Mouse (Mus musculus) adrenal gland, adult 10 weeks (tissue): ENCODE results near the gene Esp4. TPM values are rescaled to one million over a fixed set of nuclear protein-coding genes. Genes with fewer than 3 reads are reported as not detected.

Experiments used
- polyA plus RNA-seq: library from polyadenylated mRNA; stranded (reverse); fragments of 350-450 nt; fragmentation: Illumina TruSeq; extraction: RNeasy Lipid Tissue Mini Kit (QIAGEN cat#74804); gene quantifications from one replicate; pipeline ENCODE4 v1.2.3, GENCODE M21; 2014; ENCODE audit warnings: low read depth, low replicate concordance

Gene Esp4
- not detected for polyA plus RNA-seq

GRCm38 (mm10) chr17:40598294-40598693, at the start of gene Esp4:
TSS of gene Esp4 (plus strand) at chr17:40598594.

GRCm38 (mm10) chr17:40561207-40561606, 37.2 kb upstream of the Esp4 start, which contains the start of gene Esp6:
TSS of gene Esp6 (plus strand) at chr17:40561507.

DNA sequence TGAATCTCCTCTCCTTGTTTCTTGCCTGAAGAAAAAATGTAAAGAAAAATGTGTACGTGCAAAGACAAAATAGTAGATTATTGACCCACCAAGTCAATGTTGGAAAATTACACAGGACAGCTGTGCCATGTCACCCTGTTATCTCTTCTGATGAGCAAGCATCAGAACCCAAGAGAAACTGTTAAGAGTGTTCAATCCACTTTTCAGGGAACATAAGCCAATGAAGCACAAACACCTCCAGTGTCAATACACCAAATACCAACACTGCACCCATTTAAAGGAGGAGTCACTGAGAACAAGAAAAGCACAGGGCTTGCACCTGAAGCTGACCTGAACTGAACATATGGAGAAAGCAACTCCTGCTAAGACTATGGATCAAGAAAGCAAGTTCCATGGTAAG, 33.4 kb downstream of the Esp4 start, which contains the start of gene Esp3:
Gene Esp3, plus strand, starts transcription at position 301 of the 400 bp plus-strand sequence.

Other genes with a start within 250 kb of the Esp4 start
- gene Esp8, start 78.6 kb upstream of the Esp4 start, polyA plus RNA-seq = not detected
- not detected for gene Esp6, start 37.1 kb upstream of the Esp4 start, polyA plus RNA-seq
- gene Esp3, start 33.5 kb downstream of the Esp4 start, polyA plus RNA-seq = not detected
- gene Esp1, start 128.5 kb downstream of the Esp4 start, polyA plus RNA-seq = not detected
- gene Crisp2, start 208.4 kb downstream of the Esp4 start, polyA plus RNA-seq = 0.58 TPM
- gene Rhag, start 212.5 kb downstream of the Esp4 start, polyA plus RNA-seq = not detected